ENCODE assay signal across 19 mouse cellular contexts in genomic region chr10:63043154-63043553, GRCm38 (mm10). TPM values are rescaled to one million over a fixed set of nuclear protein-coding genes. Genes with fewer than 3 reads are reported as not detected.
DNase-seq lines count a peak whose midpoint lies in the region; ATAC-seq and TF ChIP-seq lines count a peak whose summit lies in the region.
"Had no signal": no experiment of that assay in that cellular context is flagged by ENCODE, and none has a peak within 500 bp of the region (broad histone marks: within the 10 kb centered on the region; RNA-seq: fewer than 3 reads in every experiment).

No protein-coding gene starts in this region.

- no peaks in the 10 kb centered on the region for H3K79me2 ChIP-seq in CH12.LX (replicated peaks; ENCODE audit: control insufficient read depth, extremely low read depth, insufficient read depth, poor library complexity, severe bottlenecking)

- H3K27me3 ChIP-seq in hindbrain, embryonic 14.5 days (ENCODE audit: control insufficient read depth, insufficient read depth, low read length): no peaks in the 10 kb centered on the region
- no peaks in the 10 kb centered on the region for H3K27me3 ChIP-seq in hindbrain, embryonic 11.5 days (ENCODE audit: control insufficient read depth, insufficient read depth, low read length)
- no peaks in the 10 kb centered on the region for H3K27me3 ChIP-seq in lung, embryonic 14.5 days (ENCODE audit: insufficient read depth, low read length)
- no peaks in the 10 kb centered on the region for H3K27me3 ChIP-seq in CH12.LX (replicated peaks)
- H3K27me3 ChIP-seq: limb, embryonic 13.5 days; midbrain, embryonic 12.5 days had no signal

- H3K36me3 ChIP-seq in hindbrain, embryonic 14.5 days (replicated peaks; ENCODE audit: control insufficient read depth, insufficient read depth): no peaks in the 10 kb centered on the region
- H3K36me3 ChIP-seq in hindbrain, embryonic 11.5 days (ENCODE audit: control insufficient read depth, insufficient read depth, low read length): no peaks in the 10 kb centered on the region
- H3K36me3 ChIP-seq in lung, embryonic 14.5 days (ENCODE audit: insufficient read depth): no peaks in the 10 kb centered on the region
- no peaks in the 10 kb centered on the region for H3K36me3 ChIP-seq in CH12.LX (replicated peaks in 1 of 2; ENCODE audit: control insufficient read depth in 1 of 2, insufficient read depth in 1 of 2, low read length in 1 of 2)
- H3K36me3 ChIP-seq: embryonic facial prominence, embryonic 10.5 days; limb, embryonic 13.5 days; midbrain, embryonic 12.5 days had no signal

- 71% methylated on average over 3 of the region's 3 CpGs for WGBS in hindbrain, embryonic 14.5 days
- WGBS in hindbrain, embryonic 11.5 days: 71% methylated on average over 3 of the region's 3 CpGs
- WGBS in lung, embryonic 14.5 days: 54% methylated on average over 3 of the region's 3 CpGs

- TF ChIP-seq POLR2A in CH12.LX (IDR thresholded peaks at IDR 0.05; ENCODE audit: low read depth, low read length): no peak
- no peak for TF ChIP-seq POLR2A in brain, embryonic 14.5 days (IDR thresholded peaks at IDR 0.05; ENCODE audit: borderline replicate concordance, extremely low read depth, insufficient read depth, insufficient read length, poor library complexity, severe bottlenecking)

- dilution Hi-C loops in CH12.LX (cut with MboI; ENCODE audit: extremely low pct_ligation_motif_present, extremely low pct_unique_long_range_greater_than_20kb, low sequenced_read_pairs): no loop called here

- peak; percentile 58 for TF ChIP-seq RAD21 in CH12.LX (IDR thresholded peaks at IDR 0.05; ENCODE audit: low read depth, low read length)

- no peak overlapping the region for H3K9ac ChIP-seq in hindbrain, embryonic 14.5 days
- no peak overlapping the region for H3K9ac ChIP-seq in hindbrain, embryonic 11.5 days (ENCODE audit: low read depth, low read length)
- H3K9ac ChIP-seq in lung, embryonic 14.5 days: no peak overlapping the region
- H3K9ac ChIP-seq in CH12.LX (ENCODE audit: insufficient read depth, low read depth): no peak overlapping the region
- H3K9ac ChIP-seq: limb, embryonic 13.5 days; midbrain, embryonic 12.5 days had no signal

- no peak for ATAC-seq in hindbrain, embryonic 14.5 days (ENCODE audit: low FRiP score)
- no peak for ATAC-seq in hindbrain, embryonic 11.5 days (ENCODE audit: low FRiP score)
- ATAC-seq in lung, embryonic 14.5 days (ENCODE audit: insufficient read depth): no peak
- ATAC-seq: CD4-positive, CD25-positive, alpha-beta regulatory T cell, adult 4 months had no signal

- peak; percentile 43 for TF ChIP-seq CTCF in lung, embryonic 14.5 days (IDR thresholded peaks at IDR 0.05; ENCODE audit: low read depth)
- TF ChIP-seq CTCF in CH12.LX (conservative IDR thresholded peaks at IDR 0.05 in 1 of 2, IDR thresholded peaks at IDR 0.05 in 1 of 2; ENCODE audit: low read depth in 2 of 2, low read length in 2 of 2): peak in 1 of 2 experiments; percentile 62; a peak in 2 of 4 replicates
- TF ChIP-seq CTCF in brain, embryonic 14.5 days (IDR thresholded peaks at IDR 0.05; ENCODE audit: borderline replicate concordance, extremely low read depth, insufficient read depth, insufficient read length): 0 out of 2 replicates have a peak, but pooled peaks have one; percentile 2

- no peaks in the 10 kb centered on the region for H3K9me3 ChIP-seq in hindbrain, embryonic 14.5 days (ENCODE audit: control insufficient read depth, low read length)
- no peaks in the 10 kb centered on the region for H3K9me3 ChIP-seq in hindbrain, embryonic 11.5 days (ENCODE audit: control insufficient read depth, low read length)
- H3K9me3 ChIP-seq in lung, embryonic 14.5 days (ENCODE audit: low read depth, low read length): no peaks in the 10 kb centered on the region
- H3K9me3 ChIP-seq in CH12.LX (replicated peaks; ENCODE audit: low read length): no peaks in the 10 kb centered on the region
- H3K9me3 ChIP-seq: embryonic facial prominence, embryonic 10.5 days; limb, embryonic 13.5 days; midbrain, embryonic 12.5 days had no signal

- no peak overlapping the region for H3K4me2 ChIP-seq in hindbrain, embryonic 14.5 days (replicated peaks)
- H3K4me2 ChIP-seq in hindbrain, embryonic 11.5 days (replicated peaks; ENCODE audit: low read depth, low read length): no peak overlapping the region
- no peak overlapping the region for H3K4me2 ChIP-seq in lung, embryonic 14.5 days
- no peak overlapping the region for H3K4me2 ChIP-seq in CH12.LX (ENCODE audit: insufficient read depth, low read depth, poor library complexity, severe bottlenecking)
- H3K4me2 ChIP-seq: limb, embryonic 13.5 days; midbrain, embryonic 12.5 days had no signal

- no peak for TF ChIP-seq EP300 in CH12.LX (IDR thresholded peaks at IDR 0.05; ENCODE audit: low read length)

- no peak overlapping the region for H3K4me3 ChIP-seq in hindbrain, embryonic 14.5 days (replicated peaks; ENCODE audit: low read length)
- no peak overlapping the region for H3K4me3 ChIP-seq in hindbrain, embryonic 11.5 days (ENCODE audit: low read depth, low read length)
- no peak overlapping the region for H3K4me3 ChIP-seq in lung, embryonic 14.5 days (ENCODE audit: low read depth, low read length)
- no peak overlapping the region for H3K4me3 ChIP-seq in CH12.LX (replicated peaks in 1 of 3; ENCODE audit: low read depth in 2 of 3, low read length in 2 of 3, poor library complexity in 1 of 3)
- H3K4me3 ChIP-seq: embryonic facial prominence, embryonic 10.5 days; limb, embryonic 13.5 days; midbrain, embryonic 12.5 days had no signal

- in situ Hi-C loops in CH12.LX (cut with MboI; ENCODE audit: low pct_ligation_motif_present, low pct_unique_long_range_greater_than_20kb, low sequenced_read_pairs): no loop called here

- no peaks in the 10 kb centered on the region for H3K4me1 ChIP-seq in hindbrain, embryonic 14.5 days (replicated peaks; ENCODE audit: control insufficient read depth, insufficient read depth, low read length)
- H3K4me1 ChIP-seq in hindbrain, embryonic 11.5 days (replicated peaks; ENCODE audit: control insufficient read depth, insufficient read depth, low read length): no peaks in the 10 kb centered on the region
- no peaks in the 10 kb centered on the region for H3K4me1 ChIP-seq in lung, embryonic 14.5 days (ENCODE audit: insufficient read depth)
- peaks cover 4 to 9% of the 10 kb centered on the region in 2 experiments; a peak in 2 of 4 replicates for H3K4me1 ChIP-seq in CH12.LX (ENCODE audit: control insufficient read depth in 1 of 2, insufficient read depth in 2 of 2)
- H3K4me1 ChIP-seq: embryonic facial prominence, embryonic 10.5 days; limb, embryonic 13.5 days; midbrain, embryonic 12.5 days had no signal

- DNase-seq in hindbrain, embryonic 14.5 days (ENCODE audit: low spot score): peak; percentile 44
- no peak for DNase-seq in hindbrain, embryonic 11.5 days (ENCODE audit: low spot score)
- DNase-seq in lung, embryonic 14.5 days: no peak
- no peak for DNase-seq in lung, postnatal 36 days
- DNase-seq in CH12.LX (ENCODE audit: extremely low read depth): no peak
- peak; percentile 14 for DNase-seq in brain, embryonic 14.5 days (ENCODE audit: low read depth)
- no peak for DNase-seq in adrenal gland, postnatal 14 days
- DNase-seq in urinary bladder, postnatal 14 days (ENCODE audit: low spot score): no peak
- DNase-seq: cerebellum, adult 8-10 months; heart, postnatal 36 days; kidney, adult 11 months; kidney, postnatal 36 days; lung, postnatal 14 days had no signal

- H3K27ac ChIP-seq in hindbrain, embryonic 14.5 days: no peak overlapping the region
- H3K27ac ChIP-seq in hindbrain, embryonic 11.5 days (ENCODE audit: low read depth, low read length): no peak overlapping the region
- H3K27ac ChIP-seq in lung, embryonic 14.5 days (ENCODE audit: low read depth): no peak overlapping the region
- no peak overlapping the region for H3K27ac ChIP-seq in CH12.LX (ENCODE audit: insufficient read depth, low read depth)
- H3K27ac ChIP-seq: embryonic facial prominence, embryonic 10.5 days; limb, embryonic 13.5 days; midbrain, embryonic 12.5 days had no signal

RNA-seq across cellular contexts. Expression of gene Pbld1, which starts 16.8 kb away (rescaled TPM):
- polyA plus RNA-seq in hindbrain, embryonic 14.5 days (2014; fragmentation: Nextera tagmentation; extraction: Ambion mirVana): 0.39 and 0.75 TPM in 2 replicates
- polyA plus RNA-seq in hindbrain, embryonic 11.5 days (2014; fragmentation: Nextera tagmentation; extraction: Ambion mirVana): 0.78 and 1.2 TPM in 2 replicates
- 1.4 and 1.6 TPM in 2 replicates for polyA plus RNA-seq in lung, embryonic 14.5 days (2014; fragmentation: Nextera tagmentation; extraction: Ambion mirVana)
- total RNA-seq in CH12.LX (2012; rRNA removed) (0.04 and 0.25 TPM in 2 replicates), CH12.LX (2014; rRNA removed) (not detected in 2 replicates)
- 0.49 TPM in 1 of 2 replicates, not detected in the other for polyA plus RNA-seq in CH12.LX (2012; ENCODE audit: insufficient read length, low read depth)
- polyA plus RNA-seq in brain, embryonic 14.5 days (2012; rRNA removed): 0.12 and 0.33 TPM in 2 replicates
- 14.4 and 18.0 TPM in 2 replicates for total RNA-seq in adrenal gland, postnatal 14 days (2021)

RNA-seq across cellular contexts. Expression of gene Pbld2, which starts 19.0 kb away (rescaled TPM):
- 0.46 and 0.59 TPM in 2 replicates for polyA plus RNA-seq in hindbrain, embryonic 14.5 days (2014; fragmentation: Nextera tagmentation; extraction: Ambion mirVana)
- 1.3 and 1.5 TPM in 2 replicates for polyA plus RNA-seq in hindbrain, embryonic 11.5 days (2014; fragmentation: Nextera tagmentation; extraction: Ambion mirVana)
- 1.1 and 1.5 TPM in 2 replicates for polyA plus RNA-seq in lung, embryonic 14.5 days (2014; fragmentation: Nextera tagmentation; extraction: Ambion mirVana)
- total RNA-seq in CH12.LX (2012; rRNA removed): 0.55 and 0.72 TPM in 2 replicates
- 0.19 and 0.76 TPM in 2 replicates for total RNA-seq in CH12.LX (2014; rRNA removed)
- 0.26 TPM in 1 of 2 replicates, not detected in the other for polyA plus RNA-seq in CH12.LX (2012; ENCODE audit: insufficient read length, low read depth)
- polyA plus RNA-seq in brain, embryonic 14.5 days (2012; rRNA removed): 1.7 and 1.9 TPM in 2 replicates
- 4.6 and 8.7 TPM in 2 replicates for total RNA-seq in adrenal gland, postnatal 14 days (2021)

RNA-seq across cellular contexts. Expression of gene Hnrnph3, which starts 19.1 kb away (rescaled TPM):
- 75.0 and 76.8 TPM in 2 replicates for polyA plus RNA-seq in hindbrain, embryonic 14.5 days (2014; fragmentation: Nextera tagmentation; extraction: Ambion mirVana)
- polyA plus RNA-seq in hindbrain, embryonic 11.5 days (2014; fragmentation: Nextera tagmentation; extraction: Ambion mirVana): 163 and 166 TPM in 2 replicates
- polyA plus RNA-seq in lung, embryonic 14.5 days (2014; fragmentation: Nextera tagmentation; extraction: Ambion mirVana): 71.9 and 77.9 TPM in 2 replicates
- total RNA-seq in CH12.LX (2012; rRNA removed) (12.8 and 15.1 TPM in 2 replicates), CH12.LX (2014; rRNA removed) (9.5 and 11.7 TPM in 2 replicates)
- 37.8 and 55.2 TPM in 2 replicates for polyA plus RNA-seq in CH12.LX (2012; ENCODE audit: insufficient read length, low read depth)
- polyA plus RNA-seq in brain, embryonic 14.5 days (2012; rRNA removed): 137 and 177 TPM in 2 replicates
- 49.2 and 56.0 TPM in 2 replicates for total RNA-seq in adrenal gland, postnatal 14 days (2021)

RNA-seq across cellular contexts. Expression of gene Atoh7, which starts 56.3 kb away (rescaled TPM):
- 6.5 and 9.9 TPM in 2 replicates for polyA plus RNA-seq in hindbrain, embryonic 14.5 days (2014; fragmentation: Nextera tagmentation; extraction: Ambion mirVana)
- 0.34 and 0.43 TPM in 2 replicates for polyA plus RNA-seq in hindbrain, embryonic 11.5 days (2014; fragmentation: Nextera tagmentation; extraction: Ambion mirVana)
- polyA plus RNA-seq in lung, embryonic 14.5 days (2014; fragmentation: Nextera tagmentation; extraction: Ambion mirVana): 0.11 TPM in 2 replicates
- total RNA-seq in CH12.LX (2012; rRNA removed) (not detected in 2 replicates), CH12.LX (2014; rRNA removed) (not detected in 2 replicates)
- not detected in 2 replicates for polyA plus RNA-seq in CH12.LX (2012; ENCODE audit: insufficient read length, low read depth)
- polyA plus RNA-seq in brain, embryonic 14.5 days (2012; rRNA removed): 0.54 and 3.1 TPM in 2 replicates
- total RNA-seq in adrenal gland, postnatal 14 days (2021): not detected in 2 replicates
- total RNA-seq: adrenal gland, adult 18-20 months; heart, postnatal 36 days had no signal
- polyA plus RNA-seq: CD4-positive, CD25-positive, alpha-beta regulatory T cell, adult 4 months; stomach, embryonic 16.5 days had no signal

Comparison
In these comparisons a context has a peak if more than half of its experiments do, and no peak if none do; other contexts are left out.
1. DNase-seq: peak in hindbrain, embryonic 14.5 days (single experiment) and brain, embryonic 14.5 days (single experiment); none in hindbrain, embryonic 11.5 days (single experiment), lung, embryonic 14.5 days (single experiment), lung, postnatal 36 days (single experiment), CH12.LX (single experiment), adrenal gland, postnatal 14 days (single experiment) and urinary bladder, postnatal 14 days (single experiment).